Mouse (Mus musculus) hindbrain, embryonic 12.5 days (tissue): ENCODE measurements around the gene Msi1. TPM values are rescaled to one million over a fixed set of nuclear protein-coding genes. Genes with fewer than 3 reads are reported as not detected.

Experiments used
- ATAC-seq: fragments of 200-750 bp; cut with Nextera tagmentation; 2 replicates; pipeline ENCODE4 v1.8.0; 2017; ENCODE audit warnings: moderate TSS enrichment; ENCODE audit not compliant: low FRiP score
- H3K27ac ChIP-seq: fragments of 300-500 bp; sonication (generic); 2 replicates; pipeline ENCODE4 v1.5.1; 2016; ENCODE audit warnings: mild to moderate bottlenecking
- H3K27me3 ChIP-seq: fragments of 300-500 bp; sonication (generic); 2 replicates; pipeline ENCODE4 v1.6.1; 2016; ENCODE audit warnings: mild to moderate bottlenecking
- H3K36me3 ChIP-seq: fragments of 300-500 bp; sonication (generic); 2 replicates; pipeline ENCODE4 v1.6.1; 2016; ENCODE audit warnings: mild to moderate bottlenecking
- H3K4me1 ChIP-seq: fragments of 300-500 bp; sonication (generic); 2 replicates; pipeline ENCODE4 v1.6.1; 2016
- H3K4me2 ChIP-seq: fragments of 300-500 bp; sonication (generic); replicated peaks from 2 replicates; pipeline ENCODE4 v1.6.1; 2016; ENCODE audit warnings: mild to moderate bottlenecking
- H3K4me3 ChIP-seq: fragments of 300-500 bp; sonication (generic); 2 replicates; pipeline ENCODE4 v1.5.1; 2016; ENCODE audit warnings: mild to moderate bottlenecking
- H3K9ac ChIP-seq: fragments of 300-500 bp; sonication (generic); 2 replicates; pipeline ENCODE4 v1.6.1; 2016; ENCODE audit warnings: mild to moderate bottlenecking, moderate library complexity
- H3K9me3 ChIP-seq: fragments of 300-500 bp; sonication (generic); replicated peaks from 2 replicates; pipeline ENCODE4 v1.6.1; 2016; ENCODE audit warnings: mild to moderate bottlenecking
- WGBS: fragments of 180-500 bp; shearing (Covaris S2); methylation state at CpG from one replicate; pipeline ENCODE4 v1.1.7; 2016; 5-methylcytosine and 5-hydroxymethylcytosine counted together
- polyA plus RNA-seq: library from polyadenylated mRNA; unstranded; fragments of >200 nt; fragmentation: Nextera tagmentation; extraction: Ambion mirVana; gene quantifications from 2 replicates; pipeline ENCODE4 v1.2.1, GENCODE M21; 2016

The Msi1 gene
- polyA plus RNA-seq, 1 experiment from 2014 or later = 128 TPM

- peak overlapping the region; percentile 3; the same call in 1 of the 2 replicates for H3K27ac ChIP-seq
- no peak for ATAC-seq
- peaks cover 54% of the 10 kb centered on the region for H3K36me3 ChIP-seq
- 82% methylated on average over 12 of the region's 12 CpGs for WGBS
- no peaks in the 10 kb centered on the region for H3K27me3 ChIP-seq
- H3K4me2 ChIP-seq = no peak overlapping the region
- H3K9me3 ChIP-seq = no peaks in the 10 kb centered on the region
- H3K4me3 ChIP-seq = no peak overlapping the region
- no peaks in the 10 kb centered on the region; the same call in 1 of the 2 replicates for H3K4me1 ChIP-seq
- H3K9ac ChIP-seq = no peak overlapping the region
Observed at GRCm38 (mm10) chr5:115454422-115455090, 25.2 kb downstream of the Msi1 start.

GRCm38 (mm10) chr5:115455838-115456237 lies 26.4 kb downstream of the Msi1 start:
- no peak overlapping the region for H3K4me2 ChIP-seq
- H3K9ac ChIP-seq = no peak overlapping the region
- H3K4me1 ChIP-seq = no peaks in the 10 kb centered on the region; the same call in 1 of the 2 replicates
- no peaks in the 10 kb centered on the region for H3K27me3 ChIP-seq
- H3K4me3 ChIP-seq = no peak overlapping the region
- H3K9me3 ChIP-seq = no peaks in the 10 kb centered on the region
- H3K27ac ChIP-seq = no peak overlapping the region
- ATAC-seq = no peak
- H3K36me3 ChIP-seq = peaks cover 41% of the 10 kb centered on the region
- WGBS = 81% methylated on average over 7 of the region's 7 CpGs

GRCm38 (mm10) chr5:115458918-115459317 lies 29.5 kb downstream of the Msi1 start:
- Histone ChIP-seq H3K4me1 (no peaks in the 10 kb centered on the region; the same call in 1 of the 2 replicates), H3K27me3 (no peaks in the 10 kb centered on the region), H3K4me2 (no peak overlapping the region), H3K4me3 (no peak overlapping the region), H3K36me3 (peaks cover 11% of the 10 kb centered on the region), H3K9ac (no peak overlapping the region), H3K27ac (no peak overlapping the region), H3K9me3 (no peaks in the 10 kb centered on the region)
- WGBS = 74% methylated on average over 13 of the region's 13 CpGs
- ATAC-seq = no peak

- Histone ChIP-seq H3K27me3 (no peaks in the 10 kb centered on the region), H3K36me3 (no peaks in the 10 kb centered on the region), H3K4me2 (no peak overlapping the region), H3K4me1 (no peaks in the 10 kb centered on the region), H3K27ac (no peak overlapping the region), H3K4me3 (no peak overlapping the region), H3K9me3 (no peaks in the 10 kb centered on the region), H3K9ac (no peak overlapping the region)
- ATAC-seq = no peak
- 75% methylated on average over 18 of the region's 18 CpGs for WGBS
Observed at GRCm38 (mm10) chr5:115464408-115465115, 35.2 kb downstream of the Msi1 start.

- H3K27ac ChIP-seq = no peak within 1 kb of the TSS
- H3K9ac ChIP-seq = no peak within 1 kb of the TSS
- H3K4me3 ChIP-seq = no peak within 1 kb of the TSS
- no peaks in the 10 kb centered on the region for H3K36me3 ChIP-seq
- H3K4me1 ChIP-seq = peaks cover 3% of the 10 kb centered on the region
- WGBS = 49% methylated on average over 9 of the region's 9 CpGs
- no peaks in the 10 kb centered on the region for H3K9me3 ChIP-seq
- H3K27me3 ChIP-seq = peaks cover 3% of the 10 kb centered on the region; the same call in 1 of the 2 replicates
- ATAC-seq = no peak
- H3K4me2 ChIP-seq = no peak within 1 kb of the TSS
Observed at GRCm38 (mm10) chr5:115465642-115466420, 36.4 kb downstream of the Msi1 start, which contains the start of gene Pla2g1b. TSS of gene Pla2g1b (plus strand) at chr5:115466262.

GRCm38 (mm10) chr5:115469791-115470190 lies 40.4 kb downstream of the Msi1 start:
- H3K27me3 ChIP-seq = peaks cover 3% of the 10 kb centered on the region; the same call in 1 of the 2 replicates
- H3K9ac ChIP-seq = no peak overlapping the region
- no peak overlapping the region for H3K27ac ChIP-seq
- H3K9me3 ChIP-seq = no peaks in the 10 kb centered on the region
- H3K4me3 ChIP-seq = no peak overlapping the region
- H3K4me1 ChIP-seq = peaks cover 5% of the 10 kb centered on the region
- WGBS = 59% methylated on average over 6 of the region's 6 CpGs
- ATAC-seq = no peak
- no peaks in the 10 kb centered on the region for H3K36me3 ChIP-seq
- no peak overlapping the region for H3K4me2 ChIP-seq

GRCm38 (mm10) chr5:115470766-115471531 lies 41.5 kb downstream of the Msi1 start:
- WGBS = 35% methylated on average over 20 of the region's 20 CpGs
- peak overlapping the region; percentile 19; the same call in 1 of the 2 replicates for H3K4me2 ChIP-seq
- H3K27me3 ChIP-seq = peaks cover 3% of the 10 kb centered on the region; the same call in 1 of the 2 replicates
- no peaks in the 10 kb centered on the region for H3K36me3 ChIP-seq
- H3K4me3 ChIP-seq = no peak overlapping the region
- no peaks in the 10 kb centered on the region for H3K9me3 ChIP-seq
- H3K27ac ChIP-seq = no peak overlapping the region
- peaks cover 9% of the 10 kb centered on the region for H3K4me1 ChIP-seq
- ATAC-seq = 0 out of 2 replicates have a peak, but pooled peaks have one; percentile 32
- no peak overlapping the region for H3K9ac ChIP-seq

GRCm38 (mm10) chr5:115473191-115473590 lies 43.8 kb downstream of the Msi1 start:
- 74% methylated on average over 10 of the region's 10 CpGs for WGBS

GRCm38 (mm10) chr5:115474174-115474828 lies 44.9 kb downstream of the Msi1 start:
- H3K4me3 ChIP-seq = no peak overlapping the region
- no peaks in the 10 kb centered on the region for H3K36me3 ChIP-seq
- WGBS = 74% methylated on average over 22 of the region's 22 CpGs
- no peak for ATAC-seq
- H3K4me1 ChIP-seq = peaks cover 12% of the 10 kb centered on the region
- H3K9ac ChIP-seq = no peak overlapping the region
- H3K9me3 ChIP-seq = no peaks in the 10 kb centered on the region
- peaks cover 4% of the 10 kb centered on the region; the same call in 1 of the 2 replicates for H3K27me3 ChIP-seq
- no peak overlapping the region for H3K27ac ChIP-seq
- no peak overlapping the region for H3K4me2 ChIP-seq

More at GRCm38 (mm10) chr5:115473191-115473590, 43.8 kb downstream of the Msi1 start:
- Histone ChIP-seq H3K27me3 (peaks cover 3% of the 10 kb centered on the region; the same call in 1 of the 2 replicates), H3K4me3 (no peak overlapping the region), H3K9ac (no peak overlapping the region), H3K4me2 (no peak overlapping the region), H3K36me3 (no peaks in the 10 kb centered on the region), H3K27ac (no peak overlapping the region), H3K9me3 (no peaks in the 10 kb centered on the region), H3K4me1 (peaks cover 12% of the 10 kb centered on the region)
- no peak for ATAC-seq

GRCm38 (mm10) chr5:115475337-115476106 lies 46.1 kb downstream of the Msi1 start:
- WGBS = 12% methylated on average over 22 of the region's 22 CpGs

More at GRCm38 (mm10) chr5:115475337-115476106, 46.1 kb downstream of the Msi1 start:
- Histone ChIP-seq H3K27me3 (peaks cover 13% of the 10 kb centered on the region), H3K4me3 (peak overlapping the region; percentile 29), H3K9ac (peak overlapping the region; percentile 36; the same call in 1 of the 2 replicates), H3K36me3 (no peaks in the 10 kb centered on the region), H3K4me2 (peak overlapping the region; percentile 57), H3K9me3 (no peaks in the 10 kb centered on the region), H3K27ac (no peak overlapping the region), H3K4me1 (peaks cover 18% of the 10 kb centered on the region)
- peak; percentile 86 for ATAC-seq
